In genomic region chr7:79202336-79202735, GRCm38 (mm10) we compare ENCODE assay signal across 9 mouse cellular contexts. TPM values are rescaled to one million over a fixed set of nuclear protein-coding genes. Genes with fewer than 3 reads are reported as not detected.
DNase-seq lines count a peak whose midpoint lies in the region; ATAC-seq lines count a peak whose summit lies in the region.
"Had no signal": no experiment of that assay in that cellular context is flagged by ENCODE, and none has a peak within 500 bp of the region (broad histone marks: within the 10 kb centered on the region; RNA-seq: fewer than 3 reads in every experiment).

No protein-coding gene starts in this region.

- H3K9ac ChIP-seq in embryonic facial prominence, embryonic 14.5 days (ENCODE audit: low read depth, low read length) = no peak overlapping the region
- no peak overlapping the region for H3K9ac ChIP-seq in midbrain, embryonic 11.5 days (ENCODE audit: low read length)
- H3K9ac ChIP-seq: liver, embryonic 13.5 days had no signal

- ATAC-seq in embryonic facial prominence, embryonic 14.5 days (ENCODE audit: low read depth) = no peak
- ATAC-seq in midbrain, embryonic 11.5 days (ENCODE audit: low FRiP score) = no peak

- DNase-seq in R1 (ENCODE audit: low read depth, low spot score) = peak; percentile 67
- DNase-seq in embryonic facial prominence, embryonic 14.5 days (ENCODE audit: low spot score) = peak; percentile 19
- peak; percentile 55 for DNase-seq in heart, postnatal 25 days (ENCODE audit: low spot score)
- DNase-seq in limb, embryonic 10.5 days (ENCODE audit: low spot score) = no peak
- no peak for DNase-seq in embryo, embryonic 10.5 days (ENCODE audit: low spot score)
- no peak for DNase-seq in midbrain, embryonic 11.5 days (ENCODE audit: low spot score, missing footprints)
- no peak for DNase-seq in cerebellum, adult 8-10 months
- no peak for DNase-seq in cerebellum, postnatal 36 days
- DNase-seq: liver, embryonic 13.5 days had no signal

- H3K4me1 ChIP-seq in embryonic facial prominence, embryonic 14.5 days (ENCODE audit: control insufficient read depth, insufficient read depth, low read length) = no peaks in the 10 kb centered on the region
- H3K4me1 ChIP-seq in limb, embryonic 10.5 days = no peaks in the 10 kb centered on the region; the same call in 1 of the 2 replicates
- peaks cover 3% of the 10 kb centered on the region for H3K4me1 ChIP-seq in midbrain, embryonic 11.5 days (ENCODE audit: control insufficient read depth, insufficient read depth, low read length)
- H3K4me1 ChIP-seq: liver, embryonic 13.5 days had no signal

- no peaks in the 10 kb centered on the region for H3K27me3 ChIP-seq in embryonic facial prominence, embryonic 14.5 days (replicated peaks; ENCODE audit: control insufficient read depth, insufficient read depth, low read length)
- no peaks in the 10 kb centered on the region for H3K27me3 ChIP-seq in limb, embryonic 10.5 days (ENCODE audit: low read depth, poor library complexity, severe bottlenecking)
- no peaks in the 10 kb centered on the region for H3K27me3 ChIP-seq in midbrain, embryonic 11.5 days (ENCODE audit: control insufficient read depth, insufficient read depth, low read length)
- H3K27me3 ChIP-seq: liver, embryonic 13.5 days had no signal

- H3K27ac ChIP-seq in embryonic facial prominence, embryonic 14.5 days (replicated peaks; ENCODE audit: low read depth, low read length) = no peak overlapping the region
- H3K27ac ChIP-seq in limb, embryonic 10.5 days = 0 out of 2 replicates have a peak overlapping the region, but pooled peaks have one; percentile 43
- H3K27ac ChIP-seq in midbrain, embryonic 11.5 days (ENCODE audit: low read depth, low read length) = no peak overlapping the region
- H3K27ac ChIP-seq: liver, embryonic 13.5 days had no signal

- H3K9me3 ChIP-seq in embryonic facial prominence, embryonic 14.5 days (ENCODE audit: control insufficient read depth, low read length) = no peaks in the 10 kb centered on the region
- no peaks in the 10 kb centered on the region for H3K9me3 ChIP-seq in limb, embryonic 10.5 days (replicated peaks)
- no peaks in the 10 kb centered on the region for H3K9me3 ChIP-seq in midbrain, embryonic 11.5 days (ENCODE audit: control insufficient read depth, low read length)
- H3K9me3 ChIP-seq: liver, embryonic 13.5 days had no signal

- no peak overlapping the region for H3K4me3 ChIP-seq in embryonic facial prominence, embryonic 14.5 days (ENCODE audit: low read depth, low read length)
- no peak overlapping the region for H3K4me3 ChIP-seq in limb, embryonic 10.5 days
- H3K4me3 ChIP-seq in midbrain, embryonic 11.5 days (ENCODE audit: low read depth, low read length) = no peak overlapping the region
- H3K4me3 ChIP-seq: liver, embryonic 13.5 days had no signal

- intact Hi-C loops in heart, postnatal 25 days (cut with DNase I) = no loop called here

- 47% methylated on average over 7 of the region's 7 CpGs for WGBS in embryonic facial prominence, embryonic 14.5 days
- 72% methylated on average over 7 of the region's 7 CpGs for WGBS in limb, embryonic 10.5 days
- WGBS in midbrain, embryonic 11.5 days = 69% methylated on average over 7 of the region's 7 CpGs

- no peak overlapping the region for H3K4me2 ChIP-seq in embryonic facial prominence, embryonic 14.5 days (ENCODE audit: low read depth, low read length)
- no peak overlapping the region for H3K4me2 ChIP-seq in midbrain, embryonic 11.5 days
- H3K4me2 ChIP-seq: liver, embryonic 13.5 days had no signal

- H3K36me3 ChIP-seq in embryonic facial prominence, embryonic 14.5 days (ENCODE audit: control insufficient read depth, insufficient read depth, low read length) = no peaks in the 10 kb centered on the region
- no peaks in the 10 kb centered on the region for H3K36me3 ChIP-seq in limb, embryonic 10.5 days
- no peaks in the 10 kb centered on the region for H3K36me3 ChIP-seq in midbrain, embryonic 11.5 days (ENCODE audit: control insufficient read depth, insufficient read depth, low read length)
- H3K36me3 ChIP-seq: liver, embryonic 13.5 days had no signal

RNA-seq across cellular contexts. Expression of gene Mfge8, which starts 53.5 kb away (rescaled TPM):
- polyA plus RNA-seq in embryonic facial prominence, embryonic 14.5 days (2014; fragmentation: Nextera tagmentation; extraction: Ambion mirVana) = 147 and 155 TPM in 2 replicates
- 100 to 1,000 TPM; 118 to 144 TPM for total RNA-seq in heart, postnatal 25 days (2021)
- 161 and 176 TPM in 2 replicates for polyA plus RNA-seq in limb, embryonic 10.5 days (2016; fragmentation: Nextera tagmentation; extraction: Ambion mirVana)
- polyA plus RNA-seq in midbrain, embryonic 11.5 days (2014; fragmentation: Nextera tagmentation; extraction: Ambion mirVana) = 70.6 and 76.9 TPM in 2 replicates

Comparison
In these comparisons a context has a peak if more than half of its experiments do, and no peak if none do; other contexts are left out.
1. DNase-seq: peak in R1 (single experiment), embryonic facial prominence, embryonic 14.5 days (single experiment) and heart, postnatal 25 days (single experiment); none in limb, embryonic 10.5 days (single experiment), embryo, embryonic 10.5 days (single experiment), midbrain, embryonic 11.5 days (single experiment), cerebellum, adult 8-10 months (single experiment) and cerebellum, postnatal 36 days (0 of 2).